Mouse (Mus musculus) B cell, adult 62 days (primary cell): ENCODE results near the gene Serpinb9b. TPM values are rescaled to one million over a fixed set of nuclear protein-coding genes. Genes with fewer than 3 reads are reported as not detected.

Experiments
- total RNA-seq: library from RNA; stranded (reverse); gene quantifications from 4 replicates; pipeline ENCODE4 v1.2.4, GENCODE M21; 2023

Gene Serpinb9b
- not detected in 4 replicates for total RNA-seq

GRCm38 (mm10) chr13:33027244-33027643 is at the start of gene Serpinb9b:
TSS of gene Serpinb9b (plus strand) at chr13:33027416.

GRCm38 (mm10) chr13:33002950-33003349 is 24.3 kb upstream of the Serpinb9b start, which contains the start of gene Serpinb9:
TSS of gene Serpinb9 (plus strand) at chr13:33003250.

GRCm38 (mm10) chr13:33078056-33078705 is 51.0 kb downstream of the Serpinb9b start, which contains the start of gene Serpinb1b:
TSS of gene Serpinb1b (plus strand) at chr13:33078575.

Other genes with a start within 250 kb of the Serpinb9b start
- not detected in 4 replicates for gene Mylk4, start 243.5 kb upstream of the Serpinb9b start, total RNA-seq
- 37.5 to 45.6 TPM (median 40.2 TPM) in 4 replicates for gene Wrnip1, start 225.4 kb upstream of the Serpinb9b start, total RNA-seq
- gene D930007J09Rik, start 224.6 kb upstream of the Serpinb9b start, total RNA-seq = not detected in 4 replicates
- gene Serpinb1a, start 176.2 kb upstream of the Serpinb9b start, total RNA-seq = 239 to 277 TPM (median 252 TPM) in 4 replicates
- gene Serpinb1c, start 129.2 kb upstream of the Serpinb9b start, total RNA-seq = not detected in 4 replicates
- gene Serpinb6b, start 62.2 kb upstream of the Serpinb9b start, total RNA-seq = 10.0 to 13.9 TPM (median 12.4 TPM) in 4 replicates
- gene Serpinb9, start 24.2 kb upstream of the Serpinb9b start, total RNA-seq = 2.4 to 3.5 TPM (median 3.2 TPM) in 4 replicates
- not detected in 4 replicates for gene Serpinb1b, start 51.2 kb downstream of the Serpinb9b start, total RNA-seq
- not detected in 4 replicates for gene Serpinb9c, start 132.3 kb downstream of the Serpinb9b start, total RNA-seq
- not detected in 4 replicates for gene Serpinb9d, start 165.5 kb downstream of the Serpinb9b start, total RNA-seq
- not detected in 4 replicates for gene Serpinb9e, start 222.2 kb downstream of the Serpinb9b start, total RNA-seq